Mouse (Mus musculus) liver, embryonic 11.5 days (tissue): ENCODE results near the gene Ppt1. TPM values are rescaled to one million over a fixed set of nuclear protein-coding genes. Genes with fewer than 3 reads are reported as not detected.

ENCODE experiments used
- ATAC-seq: fragments of 200-750 bp; cut with Nextera tagmentation; replicated peaks from 2 replicates; pipeline ENCODE4 v1.8.0; 2017; ENCODE audit warnings: moderate number of reproducible peaks, mild to moderate bottlenecking, moderate TSS enrichment, moderate library complexity; ENCODE audit not compliant: low FRiP score
- DNase-seq: peaks from one replicate; pipeline ENCODE4 v3.0.0-alpha.2; 2017; ENCODE audit warnings: low spot score
- H3K27ac ChIP-seq: fragments of 300-500 bp; sonication (generic); 2 replicates; pipeline ENCODE4 v1.5.1; 2014; ENCODE audit warnings: mild to moderate bottlenecking, low read depth, low read length, control low read depth
- H3K27me3 ChIP-seq: fragments of 300-500 bp; sonication (generic); replicated peaks from 2 replicates; pipeline ENCODE4 v1.6.1; 2014; ENCODE audit warnings: low read length, mixed read lengths; ENCODE audit not compliant: control insufficient read depth, insufficient read depth
- H3K36me3 ChIP-seq: fragments of 300-500 bp; sonication (generic); 2 replicates; pipeline ENCODE4 v1.6.1; 2014; ENCODE audit warnings: mild to moderate bottlenecking, low read length, moderate library complexity, mixed read lengths; ENCODE audit not compliant: control insufficient read depth, insufficient read depth
- H3K4me1 ChIP-seq: fragments of 300-500 bp; sonication (generic); replicated peaks from 2 replicates; pipeline ENCODE4 v1.6.1; 2014; ENCODE audit warnings: low read length, mixed read lengths; ENCODE audit not compliant: control insufficient read depth, insufficient read depth
- H3K4me2 ChIP-seq: fragments of 300-500 bp; sonication (generic); 2 replicates; pipeline ENCODE4 v1.6.1; 2014; ENCODE audit warnings: mild to moderate bottlenecking, control low read depth, moderate library complexity
- H3K4me3 ChIP-seq: fragments of 300-500 bp; sonication (generic); 2 replicates; pipeline ENCODE4 v1.5.1; 2014; ENCODE audit warnings: low read depth, low read length, control low read depth
- H3K9ac ChIP-seq: fragments of 300-500 bp; sonication (generic); 2 replicates; pipeline ENCODE4 v1.6.1; 2014; ENCODE audit warnings: low read depth, low read length, control low read depth
- H3K9me3 ChIP-seq: fragments of 300-500 bp; sonication (generic); 2 replicates; pipeline ENCODE4 v1.6.1; 2016; ENCODE audit warnings: low read length, inconsistent platforms, mixed read lengths; ENCODE audit not compliant: control insufficient read depth
- WGBS: fragments of 180-500 bp; shearing (Covaris S2); extraction: QIAGEN DNeasy Blood & Tissue Kit; methylation state at CpG from one replicate; pipeline ENCODE4 v1.1.7; 2014; 5-methylcytosine and 5-hydroxymethylcytosine counted together
- polyA plus RNA-seq: library from polyadenylated mRNA; unstranded; fragments of >200 nt; fragmentation: Nextera tagmentation; extraction: Ambion mirVana; gene quantifications from 2 replicates; pipeline ENCODE4 v1.2.1, GENCODE M21; 2014

Gene Ppt1
- polyA plus RNA-seq, 1 experiment from 2014 or later = 44.5 TPM

- no peaks in the 10 kb centered on the region for H3K9me3 ChIP-seq
- ATAC-seq (no peak), DNase-seq (no peak)
- H3K27me3 ChIP-seq = no peaks in the 10 kb centered on the region
- no peak overlapping the region for H3K4me3 ChIP-seq
- H3K4me2 ChIP-seq = no peak overlapping the region
- H3K4me1 ChIP-seq = peaks cover 14% of the 10 kb centered on the region; the same call in 1 of the 2 replicates
- 59% methylated on average over 6 of the region's 6 CpGs for WGBS
- no peak overlapping the region for H3K27ac ChIP-seq
- H3K9ac ChIP-seq = no peak overlapping the region
- H3K36me3 ChIP-seq = no peaks in the 10 kb centered on the region
Observed at GRCm38 (mm10) chr4:122829339-122829738, 6.7 kb upstream of the Ppt1 start.

- 84% methylated on average over 1 of the region's 1 CpGs for WGBS
- DNase-seq = no peak
- no peak for ATAC-seq
Observed at GRCm38 (mm10) chr4:122831888-122832287, 4.2 kb upstream of the Ppt1 start.

GRCm38 (mm10) chr4:122836403-122836775 lies 347 bp downstream of the Ppt1 start:
- Histone ChIP-seq H3K9me3 (no peaks in the 10 kb centered on the region), H3K4me1 (peaks cover 6% of the 10 kb centered on the region), H3K4me3 (peak overlapping the region; percentile 79), H3K27ac (no peak overlapping the region), H3K36me3 (no peaks in the 10 kb centered on the region), H3K4me2 (peak overlapping the region; percentile 91), H3K9ac (peak overlapping the region; percentile 77), H3K27me3 (no peaks in the 10 kb centered on the region)
- under 1% methylated on average over 7 of the region's 7 CpGs for WGBS
- peak; percentile 51 for ATAC-seq
- no peak for DNase-seq

More at GRCm38 (mm10) chr4:122831888-122832287, 4.2 kb upstream of the Ppt1 start:
- Histone ChIP-seq H3K27me3 (no peaks in the 10 kb centered on the region), H3K4me2 (no peak overlapping the region), H3K4me1 (peaks cover 19% of the 10 kb centered on the region), H3K9me3 (no peaks in the 10 kb centered on the region), H3K4me3 (no peak overlapping the region), H3K9ac (no peak overlapping the region), H3K36me3 (no peaks in the 10 kb centered on the region), H3K27ac (no peak overlapping the region)

GRCm38 (mm10) chr4:122837180-122837730 lies 1.2 kb downstream of the Ppt1 start:
- DNase-seq = no peak
- WGBS = 68% methylated on average over 6 of the region's 6 CpGs
- H3K36me3 ChIP-seq = no peaks in the 10 kb centered on the region; the same call in 1 of the 2 replicates
- H3K9me3 ChIP-seq = no peaks in the 10 kb centered on the region
- H3K4me3 ChIP-seq = peak overlapping the region; percentile 79
- H3K4me2 ChIP-seq = peak overlapping the region; percentile 91
- ATAC-seq = no peak
- peaks cover 6% of the 10 kb centered on the region for H3K4me1 ChIP-seq
- no peak overlapping the region for H3K9ac ChIP-seq
- no peak overlapping the region for H3K27ac ChIP-seq
- H3K27me3 ChIP-seq = no peaks in the 10 kb centered on the region

- no peaks in the 10 kb centered on the region for H3K9me3 ChIP-seq
- H3K27me3 ChIP-seq = no peaks in the 10 kb centered on the region
- WGBS = 85% methylated on average over 2 of the region's 2 CpGs
- ATAC-seq (no peak), DNase-seq (no peak)
- no peak overlapping the region for H3K9ac ChIP-seq
- H3K27ac ChIP-seq = no peak overlapping the region
- H3K4me2 ChIP-seq = no peak overlapping the region
- H3K36me3 ChIP-seq = no peaks in the 10 kb centered on the region; the same call in 1 of the 2 replicates
- H3K4me3 ChIP-seq = no peak overlapping the region
- peaks cover 6% of the 10 kb centered on the region for H3K4me1 ChIP-seq
Observed at GRCm38 (mm10) chr4:122837994-122838393, 2.0 kb downstream of the Ppt1 start.

- 30% methylated on average over 1 of the region's 1 CpGs for WGBS
- ATAC-seq = no peak
- Histone ChIP-seq H3K9me3 (no peaks in the 10 kb centered on the region), H3K9ac (no peak overlapping the region), H3K4me3 (no peak overlapping the region), H3K27me3 (no peaks in the 10 kb centered on the region), H3K27ac (no peak overlapping the region), H3K4me2 (no peak overlapping the region), H3K4me1 (peaks cover 6% of the 10 kb centered on the region), H3K36me3 (no peaks in the 10 kb centered on the region; the same call in 1 of the 2 replicates)
- DNase-seq = no peak
Observed at GRCm38 (mm10) chr4:122838416-122838815, 2.4 kb downstream of the Ppt1 start.

GRCm38 (mm10) chr4:122848150-122848621 lies 12.1 kb downstream of the Ppt1 start:
- H3K27me3 ChIP-seq = no peaks in the 10 kb centered on the region
- WGBS = 70% methylated on average over 13 of the region's 13 CpGs
- H3K4me3 ChIP-seq = no peak overlapping the region
- ATAC-seq (0 out of 2 replicates have a peak, but pooled peaks have one; percentile 22), DNase-seq (no peak)
- H3K27ac ChIP-seq = no peak overlapping the region
- no peaks in the 10 kb centered on the region for H3K9me3 ChIP-seq
- no peaks in the 10 kb centered on the region for H3K4me1 ChIP-seq
- no peak overlapping the region for H3K4me2 ChIP-seq
- peaks cover 12% of the 10 kb centered on the region; the same call in 1 of the 2 replicates for H3K36me3 ChIP-seq
- no peak overlapping the region for H3K9ac ChIP-seq

- Histone ChIP-seq H3K4me2 (no peak overlapping the region), H3K27ac (no peak overlapping the region), H3K4me3 (no peak overlapping the region), H3K9me3 (no peaks in the 10 kb centered on the region), H3K4me1 (no peaks in the 10 kb centered on the region), H3K27me3 (no peaks in the 10 kb centered on the region), H3K36me3 (peaks cover 11% of the 10 kb centered on the region; the same call in 1 of the 2 replicates), H3K9ac (no peak overlapping the region)
- DNase-seq (no peak), ATAC-seq (no peak)
Observed at GRCm38 (mm10) chr4:122851535-122851934, 15.5 kb downstream of the Ppt1 start.

- Histone ChIP-seq H3K36me3 (peaks cover 16% of the 10 kb centered on the region; the same call in 1 of the 2 replicates), H3K9me3 (no peaks in the 10 kb centered on the region), H3K4me1 (no peaks in the 10 kb centered on the region), H3K4me3 (no peak overlapping the region), H3K9ac (no peak overlapping the region), H3K27me3 (no peaks in the 10 kb centered on the region), H3K27ac (no peak overlapping the region), H3K4me2 (no peak overlapping the region)
- ATAC-seq (no peak), DNase-seq (no peak)
- WGBS = 59% methylated on average over 2 of the region's 2 CpGs
Observed at GRCm38 (mm10) chr4:122853691-122854090, 17.6 kb downstream of the Ppt1 start.
